Mouse (Mus musculus) thymus, adult 2 months (tissue): ENCODE results near the gene Trak1. TPM values are rescaled to one million over a fixed set of nuclear protein-coding genes. Genes with fewer than 3 reads are reported as not detected.

Experiments used
- DNase-seq: peaks from one replicate; pipeline ENCODE4 v3.0.0; 2021
- H3K27ac ChIP-seq: fragments of 200-500 bp; 2 replicates; pipeline ENCODE4 v1.5.1; 2012; ENCODE audit warnings: low read length, control low read depth; ENCODE audit not compliant: control insufficient read depth, insufficient read depth
- H3K27me3 ChIP-seq: fragments of 200-500 bp; 2 replicates; pipeline ENCODE4 v1.6.1; 2012; ENCODE audit warnings: mild to moderate bottlenecking, low read length, moderate library complexity, mixed read lengths; ENCODE audit not compliant: control insufficient read depth, insufficient read depth
- H3K36me3 ChIP-seq: fragments of 200-500 bp; 2 replicates; pipeline ENCODE4 v1.6.1; 2012; ENCODE audit warnings: mild to moderate bottlenecking, low read length, moderate library complexity; ENCODE audit not compliant: control insufficient read depth, insufficient read depth
- H3K4me1 ChIP-seq: fragments of 200-500 bp; replicated peaks from 2 replicates; pipeline ENCODE4 v1.6.1; 2012; ENCODE audit warnings: low read length; ENCODE audit not compliant: control insufficient read depth, insufficient read depth
- H3K4me3 ChIP-seq: fragments of 200-500 bp; 2 replicates; pipeline ENCODE4 v1.5.1; 2012; ENCODE audit warnings: mild to moderate bottlenecking, low read length, control low read depth, moderate library complexity; ENCODE audit not compliant: control insufficient read depth, insufficient read depth
- CTCF ChIP-seq: fragments of 200-500 bp; IDR thresholded peaks from 2 replicates; pipeline ENCODE4 v1.5.1; 2012; ENCODE audit warnings: mild to moderate bottlenecking, control low read depth, low read length, moderate library complexity, borderline replicate concordance; ENCODE audit not compliant: control insufficient read depth, poor library complexity, insufficient read depth; ENCODE audit errors: extremely low read depth
- POLR2A ChIP-seq: fragments of 200-500 bp; IDR thresholded peaks from 2 replicates; pipeline ENCODE4 v1.6.1; 2012; ENCODE audit warnings: mild to moderate bottlenecking, low read length, control low read depth, moderate library complexity; ENCODE audit not compliant: control insufficient read depth, poor library complexity, insufficient read depth; ENCODE audit errors: extremely low read depth
- WGBS: fragments of 180-500 bp; shearing (Covaris S2); methylation state at CpG from one replicate; pipeline ENCODE4 v1.1.7; 2018; 5-methylcytosine and 5-hydroxymethylcytosine counted together
- polyA plus RNA-seq: library from polyadenylated mRNA; depleted of rRNA; stranded (reverse); fragments of >200 nt; gene quantifications from 2 replicates; pipeline ENCODE4 v1.2.3, GENCODE M21; 2012

The Trak1 gene
- polyA plus RNA-seq, 1 experiment = 96.5 TPM

GRCm38 (mm10) chr9:121430379-121430778 is 133.1 kb downstream of the Trak1 start:
- Histone ChIP-seq H3K27me3 (no peaks in the 10 kb centered on the region), H3K4me3 (no peak overlapping the region), H3K27ac (no peak overlapping the region), H3K36me3 (0 out of 2 replicates have a peak, but pooled peaks cover 7% of the 10 kb centered on the region), H3K4me1 (peaks cover 8% of the 10 kb centered on the region; the same call in 1 of the 2 replicates)
- DNase-seq = no peak
- TF ChIP-seq CTCF (no peak), POLR2A (no peak)
- 93% methylated on average over 6 of the region's 6 CpGs for WGBS

- DNase-seq = no peak
- Histone ChIP-seq H3K27ac (no peak overlapping the region), H3K27me3 (no peaks in the 10 kb centered on the region), H3K4me3 (no peak overlapping the region), H3K4me1 (0 out of 2 replicates have a peak, but pooled peaks cover 3% of the 10 kb centered on the region), H3K36me3 (0 out of 2 replicates have a peak, but pooled peaks cover 7% of the 10 kb centered on the region)
- WGBS = 95% methylated on average over 15 of the region's 15 CpGs
- TF ChIP-seq CTCF (no peak), POLR2A (no peak)
Measured at GRCm38 (mm10) chr9:121433745-121434528, 136.6 kb downstream of the Trak1 start.

GRCm38 (mm10) chr9:121435332-121435956 is 138.1 kb downstream of the Trak1 start:
- Histone ChIP-seq H3K4me3 (no peak overlapping the region), H3K4me1 (0 out of 2 replicates have a peak, but pooled peaks cover 3% of the 10 kb centered on the region), H3K27me3 (no peaks in the 10 kb centered on the region), H3K36me3 (0 out of 2 replicates have a peak, but pooled peaks cover 7% of the 10 kb centered on the region), H3K27ac (no peak overlapping the region)
- no peak for TF ChIP-seq POLR2A
- no peak for DNase-seq
- WGBS = 87% methylated on average over 3 of the region's 3 CpGs

- TF ChIP-seq CTCF (no peak), POLR2A (no peak)
- DNase-seq = no peak
- Histone ChIP-seq H3K27me3 (no peaks in the 10 kb centered on the region), H3K4me3 (no peak overlapping the region), H3K36me3 (peaks cover 12% of the 10 kb centered on the region; the same call in 1 of the 2 replicates), H3K4me1 (0 out of 2 replicates have a peak, but pooled peaks cover 3% of the 10 kb centered on the region), H3K27ac (no peak overlapping the region)
- WGBS = 96% methylated on average over 1 of the region's 1 CpGs
Measured at GRCm38 (mm10) chr9:121436501-121436900, 139.2 kb downstream of the Trak1 start.

GRCm38 (mm10) chr9:121442145-121442544 is 144.8 kb downstream of the Trak1 start:
- H3K36me3 ChIP-seq = peaks cover 50% of the 10 kb centered on the region

GRCm38 (mm10) chr9:121443696-121444366 is 146.5 kb downstream of the Trak1 start:
- Histone ChIP-seq H3K4me3 (no peak overlapping the region), H3K4me1 (no peaks in the 10 kb centered on the region), H3K27ac (no peak overlapping the region), H3K36me3 (peaks cover 61% of the 10 kb centered on the region), H3K27me3 (no peaks in the 10 kb centered on the region)
- 95% methylated on average over 31 of the region's 31 CpGs for WGBS
- no peak for DNase-seq
- TF ChIP-seq CTCF (no peak), POLR2A (no peak)

More at GRCm38 (mm10) chr9:121442145-121442544, 144.8 kb downstream of the Trak1 start:
- no peak for DNase-seq
- WGBS = 96% methylated on average over 1 of the region's 1 CpGs
- Histone ChIP-seq H3K4me1 (no peaks in the 10 kb centered on the region), H3K27ac (no peak overlapping the region), H3K27me3 (no peaks in the 10 kb centered on the region), H3K4me3 (no peak overlapping the region)
- TF ChIP-seq CTCF (no peak), POLR2A (no peak)
